Mouse (Mus musculus) urinary bladder, postnatal 36 days (tissue): ENCODE measurements at regions not wholly inside any gene's neighbourhood (a gene's known extent, or its start where the extent isn't known, plus 50 kb on each side); places are given as distances from the start of the nearest gene placed in this dataset.
"Not testable (repeated sequence)": the region's sequence is repeated elsewhere in the genome, so short reads cannot be mapped to it uniquely, and the experiment has no call there.

Experiments
- DNase-seq, 2 experiments: peaks; one replicate each; pipeline ENCODE4 v3.0.0; 2022; ENCODE audit warnings: low spot score in 2 of 2, mixed read lengths in 1 of 2

DNA sequence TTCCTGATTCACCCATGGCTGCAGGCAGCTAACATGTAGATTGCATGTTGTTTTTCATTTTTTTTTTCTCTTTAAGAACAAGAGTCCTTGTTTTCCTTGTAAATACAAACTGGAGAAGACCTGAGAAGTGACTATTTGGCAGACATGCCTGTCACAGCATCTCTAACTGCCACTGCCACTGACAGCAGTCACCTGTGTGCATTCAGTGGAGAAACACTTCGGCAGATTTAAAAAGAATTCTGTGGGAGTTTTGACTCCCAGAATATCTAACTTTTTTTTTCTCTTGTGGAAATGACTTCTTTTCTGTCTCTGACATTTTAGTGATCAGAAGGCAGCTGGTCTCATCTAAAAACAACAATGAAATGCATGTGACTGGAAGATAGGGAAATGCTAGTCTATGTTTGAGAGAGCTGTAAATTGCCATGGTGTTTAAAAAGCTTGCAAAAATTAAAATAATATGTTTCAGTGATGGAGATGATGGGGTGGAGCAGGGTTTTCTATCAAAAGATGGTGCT, 526.0 kb upstream of the Agtr1b start:
- no peak for DNase-seq

DNA sequence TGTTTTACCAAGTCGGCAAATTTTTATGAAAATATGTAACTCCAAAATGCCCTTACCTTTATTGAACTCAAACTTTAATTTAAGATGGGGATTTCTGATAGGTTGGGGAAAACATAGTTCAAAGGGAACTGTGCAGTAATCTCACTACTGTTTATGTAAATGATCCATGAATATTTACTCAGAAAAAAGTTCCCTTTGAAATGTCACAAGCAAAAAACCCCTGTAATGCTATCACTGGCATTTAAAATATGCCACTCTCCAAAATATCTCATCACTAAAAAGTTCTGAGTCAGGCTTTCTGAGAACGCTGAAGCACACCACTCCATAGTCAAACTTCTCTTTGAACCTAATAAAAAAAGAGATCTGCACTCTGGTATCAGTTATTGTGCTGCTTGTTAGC, 497.3 kb upstream of the Agtr1b start:
- no peak for DNase-seq

DNA sequence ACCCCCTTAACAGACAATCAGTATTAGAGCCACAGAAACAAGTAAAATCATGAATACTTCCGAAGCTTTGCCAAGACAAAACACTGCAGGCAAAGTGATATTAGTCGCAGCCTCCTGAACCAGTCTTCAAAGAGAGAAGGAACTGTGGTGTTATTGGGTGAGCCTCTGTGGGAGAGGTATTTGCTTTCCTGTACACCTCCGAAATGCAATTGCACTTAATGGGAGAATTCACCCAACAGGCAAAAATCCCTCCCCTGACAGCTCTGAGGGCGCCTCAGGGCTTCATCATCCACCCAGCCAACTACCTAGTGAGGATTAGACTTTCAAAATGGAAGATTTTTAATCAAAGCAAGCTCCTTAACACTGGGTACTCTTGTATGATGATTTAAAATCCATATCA, 464.1 kb upstream of the Agtr1b start:
- no peak for DNase-seq

DNA sequence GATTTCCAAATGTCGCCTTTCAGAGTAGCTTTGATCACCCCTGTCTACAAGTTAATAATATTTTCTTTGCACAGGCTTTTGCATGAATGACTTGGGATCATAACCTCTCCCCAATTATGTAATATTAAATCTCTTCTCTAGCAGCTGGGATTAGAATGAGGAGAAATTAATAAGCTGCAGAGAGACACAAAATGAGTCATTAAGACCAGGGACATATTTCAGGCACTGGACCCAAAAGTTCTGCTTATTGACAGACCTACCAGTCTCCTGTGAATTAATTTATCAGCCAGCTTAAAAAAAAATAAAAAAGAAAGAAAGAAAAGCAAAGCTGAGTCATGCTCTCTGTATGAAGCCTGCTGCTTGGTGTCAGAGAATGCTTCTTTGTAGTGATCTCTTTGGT, 462.4 kb upstream of the Agtr1b start:
- no peak for DNase-seq

DNA sequence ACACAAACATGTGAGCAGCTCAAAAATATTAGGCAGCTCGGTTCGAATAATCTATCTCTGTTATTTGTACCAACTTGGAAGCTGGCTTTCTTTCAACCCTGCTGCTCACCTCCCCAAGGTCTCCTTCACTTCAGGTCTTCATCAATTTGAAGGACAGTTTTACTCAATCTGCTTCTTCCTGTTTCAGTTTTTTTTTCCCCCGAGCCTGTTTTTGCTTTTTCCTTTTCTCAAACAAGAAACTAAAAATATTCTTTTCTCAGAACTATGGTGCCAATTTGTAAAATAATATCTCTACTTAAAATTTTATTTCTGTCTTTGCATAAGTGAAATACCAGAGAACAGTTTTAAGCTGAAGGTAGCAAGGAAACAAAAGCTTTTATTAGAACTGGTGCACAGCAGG, 461.8 kb upstream of the Agtr1b start:
- no peak for DNase-seq

DNA sequence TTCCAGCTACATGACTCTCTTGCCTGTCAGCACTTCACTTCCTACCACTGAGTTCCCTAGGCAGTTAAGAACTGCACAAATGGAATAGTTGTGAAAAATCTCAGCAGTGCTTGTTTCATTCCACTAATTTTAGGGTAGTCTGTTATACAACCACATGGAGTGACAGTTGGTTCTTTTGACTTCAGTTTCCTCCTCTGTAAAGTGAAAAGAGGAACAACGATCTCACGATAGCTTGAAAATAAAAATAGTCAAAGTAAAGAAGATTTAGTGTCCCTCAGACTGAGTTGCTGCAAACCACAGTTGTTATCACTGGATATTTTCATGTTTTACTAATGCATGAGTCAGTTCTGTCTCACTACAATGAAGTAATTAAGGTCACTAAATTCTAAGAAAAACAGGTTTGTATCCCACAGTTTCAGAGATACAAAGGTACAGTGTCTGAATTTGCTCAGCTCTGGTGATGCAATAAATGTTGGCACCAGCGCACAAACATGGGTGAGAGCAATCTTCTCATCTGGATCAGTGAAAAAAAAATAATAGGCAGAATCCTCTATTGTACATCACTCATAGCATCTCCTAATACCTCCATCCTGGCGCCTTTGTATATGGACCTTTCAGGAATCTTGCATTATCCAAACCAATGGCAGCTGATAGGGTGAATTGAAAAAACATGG, 458.8 kb upstream of the Agtr1b start:
- DNase-seq, result no peak

DNA sequence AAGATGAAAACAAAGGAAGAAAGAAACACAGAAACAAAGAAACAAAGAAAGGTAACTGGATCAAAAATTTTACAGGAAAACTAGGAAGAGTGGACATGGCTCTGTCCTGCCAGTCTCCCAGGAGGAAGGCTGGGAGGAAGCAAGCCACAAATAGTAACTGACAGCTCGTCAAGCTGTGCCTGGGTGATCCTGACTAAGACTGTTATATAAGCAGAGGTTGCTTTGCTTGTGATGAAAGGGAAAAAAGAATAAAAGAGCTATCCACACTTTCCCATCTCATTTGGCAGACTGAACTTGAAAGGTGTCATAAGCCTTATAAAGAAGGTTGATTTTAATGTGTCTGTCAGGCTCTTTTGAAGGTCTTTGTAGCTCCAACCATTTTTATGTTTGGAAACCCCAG, 455.2 kb upstream of the Agtr1b start:
- no peak for DNase-seq

DNA sequence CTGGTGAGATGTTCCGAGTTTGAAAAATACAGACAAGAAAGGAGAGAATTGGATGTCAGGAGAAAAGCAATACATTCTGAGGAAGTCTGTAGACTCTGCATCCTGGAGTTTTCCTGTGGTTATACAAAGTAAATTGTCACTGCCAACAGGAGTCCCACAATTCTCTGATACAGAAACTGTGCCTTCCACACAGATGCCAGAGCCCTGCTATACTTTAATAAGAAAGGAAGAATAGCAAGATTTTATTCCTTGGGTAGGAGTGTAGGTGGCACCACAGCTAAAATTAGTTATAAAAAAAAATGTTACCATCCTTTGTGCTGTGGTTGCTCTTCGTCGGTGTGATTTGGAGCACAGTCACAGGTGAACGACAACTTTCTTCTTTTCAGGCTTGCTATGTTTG, 454.7 kb upstream of the Agtr1b start:
- no peak for DNase-seq

DNA sequence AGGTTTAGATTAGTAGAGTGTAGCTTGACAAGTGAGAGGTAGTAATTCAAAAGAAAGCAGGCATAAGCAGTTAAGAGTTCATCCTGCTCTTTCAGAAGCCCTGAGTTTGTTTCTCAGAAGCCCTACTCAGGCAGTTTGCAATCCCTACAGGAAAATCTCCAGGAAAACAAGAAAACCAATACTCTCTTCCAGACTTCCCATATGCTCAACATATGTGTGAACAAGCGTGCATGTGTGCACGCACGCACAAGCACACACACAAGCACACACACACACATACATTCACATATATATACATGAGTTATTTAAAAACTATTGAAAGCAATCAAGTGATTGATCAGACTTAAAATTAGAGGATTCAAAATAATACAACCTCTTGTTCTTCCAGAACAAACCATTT, 453.1 kb upstream of the Agtr1b start:
- no peak for DNase-seq

DNA sequence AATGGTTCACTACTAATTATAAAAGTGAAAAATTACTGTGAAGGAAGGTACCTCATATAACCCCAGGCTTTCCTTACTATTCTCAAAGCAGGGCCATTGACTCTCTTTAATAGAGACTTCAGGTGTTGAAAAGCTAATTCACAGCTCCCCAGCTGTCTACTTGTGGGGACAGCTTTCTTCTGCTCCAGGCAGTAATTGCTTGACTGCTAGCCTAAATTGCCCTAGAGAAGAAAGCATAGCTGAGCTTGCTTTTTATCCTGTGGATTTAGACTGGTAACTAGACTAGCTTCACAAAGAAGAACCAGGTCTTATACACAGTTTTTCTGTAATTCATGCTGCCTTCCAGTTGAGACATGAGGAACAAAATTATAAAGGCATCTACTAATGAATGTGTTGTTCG, 452.6 kb upstream of the Agtr1b start:
- DNase-seq, result no peak

DNA sequence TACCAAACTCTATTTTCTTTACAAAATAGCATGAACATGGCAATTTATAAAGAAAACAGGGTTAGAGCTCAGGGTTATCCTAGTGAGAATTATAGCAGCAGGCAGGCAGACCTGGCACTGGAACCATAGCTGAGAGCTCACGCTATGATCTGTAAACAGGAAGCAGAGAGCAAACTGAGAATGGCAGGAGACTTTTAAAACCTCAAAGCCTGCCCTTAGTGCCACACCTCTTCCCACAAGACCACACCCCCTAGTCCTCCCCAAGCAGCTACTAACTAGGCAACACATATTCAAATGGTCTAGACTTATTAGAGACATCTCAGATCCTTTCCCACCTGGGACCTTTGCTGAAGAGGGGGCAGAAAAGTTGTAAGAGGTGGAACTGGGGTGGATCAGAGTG, 449.6 kb upstream of the Agtr1b start:
- no peak for DNase-seq

DNA sequence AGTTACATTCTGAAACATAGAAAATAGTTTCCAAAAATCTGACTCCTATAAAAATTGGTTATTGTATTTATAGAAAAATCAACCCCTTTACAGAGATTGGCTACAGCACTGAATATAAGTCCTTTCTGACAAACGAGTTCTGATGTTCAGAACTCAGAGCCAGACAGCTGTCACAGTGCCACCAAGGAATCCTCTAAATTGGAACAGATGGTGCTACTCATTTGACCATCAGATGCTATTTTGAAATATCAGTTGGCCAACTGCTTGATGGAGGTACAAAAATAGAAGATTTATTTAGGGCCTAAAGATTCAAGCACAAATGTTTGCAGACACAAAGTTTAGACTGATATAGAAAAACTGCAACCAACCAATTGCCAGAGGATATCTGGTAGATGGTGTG, 427.3 kb upstream of the Agtr1b start:
- no peak for DNase-seq

DNA sequence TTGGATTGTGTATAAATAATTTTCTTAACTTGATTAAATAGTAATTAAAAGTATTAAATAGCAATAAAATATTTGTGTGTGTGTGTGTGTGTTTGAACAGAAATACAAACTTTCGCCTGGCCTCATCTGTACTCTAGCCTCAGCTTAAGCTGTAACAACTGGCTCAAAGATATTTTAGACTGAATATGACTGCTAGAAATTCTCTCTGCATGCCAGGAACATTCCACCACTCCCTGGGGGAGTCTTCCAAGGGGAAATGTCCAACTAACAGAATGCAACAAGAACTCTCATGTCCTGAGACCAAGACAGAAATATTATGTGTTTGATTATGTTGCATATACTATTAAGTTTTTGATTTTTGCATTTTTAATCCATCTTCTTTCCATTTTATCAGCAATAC, 425.5 kb upstream of the Agtr1b start:
- DNase-seq, result peak in 1 of 2 experiments; percentile 24

DNA sequence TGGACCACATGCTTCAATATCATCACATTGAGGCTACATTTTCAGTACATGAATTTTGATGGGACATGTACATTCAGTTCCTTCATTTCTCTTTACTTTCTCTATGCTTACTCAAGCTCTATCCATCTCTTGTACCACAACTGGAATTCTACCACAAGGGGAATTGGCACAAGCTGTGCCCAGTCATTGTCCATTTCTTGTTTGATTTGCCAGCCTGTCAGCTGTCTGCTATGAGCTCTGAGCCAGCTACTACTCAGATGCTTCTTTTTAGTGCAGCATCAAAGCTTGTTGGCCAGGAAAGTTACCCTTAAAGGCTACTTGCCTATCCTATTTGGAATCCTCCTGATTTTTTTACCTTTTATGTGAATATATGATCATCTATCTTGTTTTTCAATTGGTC, 410.9 kb upstream of the Agtr1b start:
- no peak for DNase-seq

DNA sequence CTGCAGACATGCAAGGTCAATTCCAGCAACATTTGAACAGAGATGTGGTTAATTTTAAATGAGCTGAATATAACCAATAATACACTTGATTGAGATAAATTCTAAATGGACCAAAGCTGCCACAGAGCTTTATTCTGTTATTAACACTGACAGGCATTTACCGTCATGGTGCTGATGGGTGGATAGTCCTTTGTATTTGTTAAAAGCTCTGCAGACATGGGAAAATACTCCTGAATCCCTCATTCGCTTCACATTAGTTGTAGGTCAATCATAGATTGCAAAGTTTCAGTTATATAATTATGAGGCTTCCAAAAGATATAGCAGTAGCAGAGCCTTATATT, 410.0 kb upstream of the Agtr1b start:
- no peak for DNase-seq

DNA sequence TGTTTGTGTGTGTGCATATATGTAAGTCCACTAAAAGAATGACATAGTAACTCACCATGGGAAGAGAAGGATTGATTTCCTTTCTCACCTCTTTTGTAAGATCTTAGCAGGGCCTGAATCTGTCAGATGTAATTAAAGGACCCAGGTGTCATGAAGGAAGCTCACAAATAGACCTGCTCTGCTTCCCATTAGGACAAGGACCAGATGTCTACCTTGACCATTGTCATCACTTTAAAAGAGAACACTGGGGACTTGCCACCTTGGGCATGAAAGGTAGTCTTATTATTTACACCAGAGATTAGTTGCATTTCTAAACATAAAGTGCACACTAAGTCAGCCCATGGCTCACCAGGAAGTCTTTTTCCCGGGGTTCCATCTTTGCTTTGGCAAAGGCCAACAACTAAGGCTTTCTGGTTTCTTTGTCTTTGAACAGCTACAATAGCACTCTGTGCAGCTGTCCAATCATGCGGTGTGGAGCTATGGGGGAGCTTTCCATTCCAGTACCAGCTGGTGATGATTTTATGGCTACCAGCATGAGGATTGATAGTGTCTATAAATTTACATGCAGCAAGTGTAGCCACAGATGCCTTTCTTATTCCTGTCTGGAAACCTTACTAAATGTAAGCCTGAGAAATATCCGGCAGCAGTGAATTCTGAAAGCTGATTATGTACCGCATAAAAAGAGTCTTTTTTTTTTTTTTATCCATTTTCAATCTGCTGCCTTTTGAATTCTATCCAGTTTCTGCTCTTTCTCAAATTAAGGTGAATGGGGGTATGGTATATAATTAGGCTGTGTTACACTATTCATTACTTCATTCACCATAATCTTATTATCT, 409.4 kb upstream of the Agtr1b start:
- DNase-seq, result no peak

DNA sequence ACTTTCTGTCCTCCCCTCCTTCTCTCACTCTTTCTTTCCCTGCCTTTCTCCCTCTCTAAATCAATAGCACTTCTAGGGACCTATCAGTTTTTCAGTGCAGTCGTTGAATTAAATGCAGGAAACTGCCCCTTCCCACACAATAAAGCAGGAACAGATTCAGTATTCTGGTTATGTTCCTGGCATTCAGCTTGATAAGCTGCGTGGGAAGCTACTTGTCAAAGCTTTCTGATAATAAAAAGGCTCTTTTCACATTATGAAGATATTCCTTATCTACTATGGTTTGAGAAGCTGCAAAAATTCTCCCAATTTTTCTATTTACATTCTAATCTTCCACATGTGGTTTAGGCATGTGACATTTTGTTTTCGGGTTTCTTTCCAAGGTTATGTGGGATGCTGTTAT, 367.3 kb upstream of the Agtr1b start:
- DNase-seq, result no peak

DNA sequence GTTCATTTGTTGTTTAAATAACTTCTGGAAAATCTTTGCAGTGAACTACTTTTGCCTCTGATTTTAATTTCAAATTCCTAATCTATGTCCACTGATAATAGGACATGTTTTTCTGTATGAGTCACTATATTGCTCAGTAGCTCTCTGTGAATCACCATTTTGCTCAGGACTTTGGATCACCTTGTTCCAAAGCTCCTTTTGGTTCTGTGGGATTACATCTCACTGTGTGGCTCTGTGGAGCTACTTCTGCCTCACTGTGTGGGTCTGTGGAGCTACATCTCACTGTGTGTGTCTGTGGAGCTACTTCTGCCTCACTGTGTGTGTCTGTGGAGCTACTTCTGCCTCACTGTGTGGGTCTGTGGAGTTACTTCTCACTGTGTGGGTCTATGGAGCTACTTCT, 365.0 kb upstream of the Agtr1b start:
- no peak for DNase-seq

DNA sequence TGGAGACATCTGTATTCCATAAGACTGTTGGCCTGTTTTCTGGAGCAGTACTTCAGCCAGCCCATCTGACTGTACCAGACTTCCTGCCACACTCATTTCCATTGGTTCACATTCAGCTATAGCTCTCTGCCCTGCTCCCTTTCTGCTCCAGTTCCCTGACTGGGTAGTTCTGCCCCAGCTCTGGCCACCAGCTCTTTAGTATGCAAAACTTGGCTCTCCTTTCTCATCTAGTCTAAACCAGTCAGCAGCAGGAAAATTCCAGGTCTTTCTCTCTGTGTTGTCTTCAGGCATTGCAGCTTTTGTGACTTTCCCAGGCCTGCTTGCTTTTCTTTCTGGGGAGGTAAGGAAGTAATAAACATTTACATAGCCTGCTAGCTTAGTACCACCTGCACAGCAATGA, 363.5 kb upstream of the Agtr1b start:
- no peak for DNase-seq

DNA sequence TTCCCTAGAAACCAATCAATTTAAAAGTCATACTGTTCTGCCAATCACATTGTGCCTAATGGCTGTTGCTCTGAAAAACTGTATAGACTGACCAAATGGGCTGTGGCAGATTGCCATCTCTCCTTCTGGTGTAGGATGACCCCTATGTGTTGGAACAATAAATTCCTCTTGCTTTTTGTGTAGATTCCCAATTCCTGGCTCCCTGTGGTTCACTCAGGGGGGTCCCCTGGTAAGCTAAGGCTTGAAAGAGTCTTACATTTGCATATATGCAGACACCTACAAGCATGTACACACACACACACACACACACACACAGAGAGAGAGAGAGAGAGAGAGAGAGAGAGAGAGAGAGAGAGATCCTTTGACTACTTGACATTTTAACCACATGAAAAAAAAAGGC, 362.8 kb upstream of the Agtr1b start:
- not testable (repeated sequence) for DNase-seq

DNA sequence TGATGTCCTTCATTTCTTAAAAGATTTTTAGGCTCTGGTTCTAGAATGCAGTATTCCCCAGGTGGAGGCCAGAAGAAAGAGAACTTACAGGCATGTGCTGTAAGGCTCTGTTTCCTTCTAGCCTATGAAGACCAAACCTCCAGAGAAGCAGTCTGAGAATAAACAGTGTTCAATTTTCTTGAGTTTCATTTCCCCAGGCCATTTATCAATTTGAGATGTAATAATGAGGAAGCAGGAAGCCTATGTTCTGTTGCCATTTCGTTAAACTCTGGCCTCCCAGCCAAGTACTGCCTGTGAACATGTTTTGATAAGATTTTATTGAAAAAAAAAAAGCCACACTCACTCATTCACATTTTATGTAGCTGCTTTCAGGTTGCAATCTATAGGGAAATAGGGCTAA, 347.7 kb upstream of the Agtr1b start:
- no peak for DNase-seq

DNA sequence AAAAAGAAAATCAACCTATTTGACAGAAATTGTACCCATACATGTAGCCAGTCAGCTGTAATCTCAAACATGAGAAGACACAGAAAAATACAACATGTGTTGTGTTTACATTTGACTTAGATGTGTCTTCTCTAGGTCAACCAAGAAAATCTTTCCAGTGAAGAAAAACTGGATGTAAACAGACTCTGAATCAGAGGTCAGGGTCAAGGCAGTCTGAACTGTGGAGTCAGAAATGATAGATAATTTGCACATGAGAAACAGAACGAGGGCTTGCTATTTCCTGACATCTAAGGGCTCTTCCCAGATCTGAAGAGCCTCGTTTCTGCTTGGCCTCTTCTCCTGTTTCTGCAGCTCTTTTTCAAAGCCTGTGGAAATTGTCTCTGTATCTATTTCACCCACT, 342.7 kb upstream of the Agtr1b start:
- DNase-seq, result no peak

DNA sequence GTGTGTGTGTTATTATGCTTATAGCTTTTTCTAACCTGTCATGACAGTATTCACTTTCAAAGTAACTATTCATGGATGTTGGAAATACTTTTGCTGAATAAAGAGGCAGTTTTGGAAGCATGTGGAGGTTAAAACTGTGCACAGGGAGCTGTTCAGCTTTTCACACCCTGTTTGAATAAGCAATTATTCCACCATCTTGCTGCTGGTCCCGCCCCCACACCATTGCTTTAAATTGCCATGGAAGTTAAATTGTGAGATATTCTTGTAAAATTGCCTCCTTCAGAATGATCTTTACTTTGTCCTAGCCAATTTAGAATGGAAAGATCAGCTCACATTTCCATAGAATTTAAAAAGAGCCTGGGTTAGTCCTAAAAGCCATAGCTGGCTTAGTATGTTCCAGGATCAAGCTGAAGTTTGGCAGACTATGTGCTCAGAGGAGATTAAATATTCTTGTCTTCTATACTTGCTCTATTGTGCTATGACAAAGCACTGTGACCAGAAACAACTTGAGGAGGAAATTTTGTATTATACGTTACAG, 328.4 kb upstream of the Agtr1b start:
- DNase-seq, result no peak
